Mouse (Mus musculus) heart, adult 2 months (tissue): Measurements from ENCODE around the gene 4921507P07Rik.

Experiments used
- CTCF ChIP-seq: fragments of 200-600 bp; IDR thresholded peaks from 2 replicates; pipeline ENCODE4 v1.8.1; 2022; ENCODE audit warnings: antibody characterized with exemption, mild to moderate bottlenecking, moderate library complexity
- POLR2A ChIP-seq: fragments of 200-500 bp; IDR thresholded peaks from 2 replicates; pipeline ENCODE4 v1.6.1; 2011; ENCODE audit warnings: mild to moderate bottlenecking, low read depth, low read length, control low read depth; ENCODE audit not compliant: insufficient read depth

DNA sequence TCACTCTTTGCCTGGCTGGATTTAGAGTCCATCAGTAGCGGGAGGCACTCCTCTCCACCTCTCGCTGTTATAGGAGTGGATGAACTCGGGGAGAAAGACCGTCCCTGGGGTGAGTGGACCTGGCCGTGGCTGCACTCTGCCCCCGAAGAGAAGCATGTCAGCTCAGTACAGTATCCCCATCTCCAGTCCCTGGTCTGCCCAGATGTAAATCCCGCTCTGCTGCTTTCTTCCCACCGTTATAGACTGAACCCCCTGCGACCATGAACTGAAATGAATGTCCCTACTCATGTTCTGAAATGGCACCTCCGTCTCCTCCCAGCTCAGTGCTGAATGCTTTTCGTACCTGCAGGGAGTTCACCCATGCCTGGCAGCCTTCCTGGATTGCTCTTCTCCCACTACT is 67.2 kb downstream of the 4921507P07Rik start:
- TF ChIP-seq CTCF, result no peak
- no peak for TF ChIP-seq POLR2A
